Mouse (Mus musculus): ENCODE results near the gene Notch4. TPM values are rescaled to one million over a fixed set of nuclear protein-coding genes. Genes with fewer than 3 reads are reported as not detected.
"Not testable (repeated sequence)": the region's sequence is repeated elsewhere in the genome, so short reads cannot be mapped to it uniquely, and the experiment has no call there.

Notch4 gene
- 3.8 and 4.3 TPM in 2 replicates for polyA plus RNA-seq (2012; rRNA removed)

DNA sequence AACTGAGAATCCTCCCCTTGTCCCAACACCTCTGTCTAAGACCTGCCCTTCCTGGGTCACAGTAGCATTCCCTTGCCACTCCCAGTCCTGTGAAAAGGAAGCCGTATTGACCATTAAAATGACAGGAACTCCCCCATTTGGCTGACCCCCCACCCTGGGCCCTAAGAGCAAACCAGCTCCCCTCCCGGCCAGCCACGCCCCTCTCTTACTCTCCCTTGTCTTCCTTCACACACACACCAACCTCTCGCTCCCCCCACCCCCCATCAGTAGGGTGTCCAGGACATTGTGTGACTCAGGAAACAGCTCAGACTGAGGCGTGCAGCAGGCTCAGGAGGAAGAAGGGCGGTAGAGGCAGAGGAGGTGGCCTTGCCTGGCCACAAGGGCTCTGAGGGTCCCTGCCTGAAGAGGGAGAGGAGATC, at the start of gene Notch4:
Gene Notch4 (plus strand): TSS at position 266 of the 419 bp plus-strand sequence.
- Histone ChIP-seq H3K27ac (ENCODE audit: insufficient read depth, low read length) (peak within 1 kb of the TSS; percentile 33; the same call in 1 of the 2 replicates), H3K27me3 (ENCODE audit: control insufficient read depth, insufficient read depth, low read length) (no peaks in the 10 kb centered on the region), H3K4me1 (ENCODE audit: control insufficient read depth, insufficient read depth, low read length) (no peaks in the 10 kb centered on the region), H3K4me3 (replicated peaks; ENCODE audit: insufficient read depth, low read depth, low read length) (no peak within 1 kb of the TSS)
- no peak for DNase-seq
- WGBS = 28% methylated on average over 6 of the region's 6 CpGs
- TF ChIP-seq POLR2A (IDR thresholded peaks at IDR 0.05; ENCODE audit: borderline replicate concordance, insufficient read depth, low read length) = no peak
- no peak for TF ChIP-seq CTCF (IDR thresholded peaks at IDR 0.05; ENCODE audit: borderline replicate concordance, insufficient read depth, low read depth, low read length)

DNA sequence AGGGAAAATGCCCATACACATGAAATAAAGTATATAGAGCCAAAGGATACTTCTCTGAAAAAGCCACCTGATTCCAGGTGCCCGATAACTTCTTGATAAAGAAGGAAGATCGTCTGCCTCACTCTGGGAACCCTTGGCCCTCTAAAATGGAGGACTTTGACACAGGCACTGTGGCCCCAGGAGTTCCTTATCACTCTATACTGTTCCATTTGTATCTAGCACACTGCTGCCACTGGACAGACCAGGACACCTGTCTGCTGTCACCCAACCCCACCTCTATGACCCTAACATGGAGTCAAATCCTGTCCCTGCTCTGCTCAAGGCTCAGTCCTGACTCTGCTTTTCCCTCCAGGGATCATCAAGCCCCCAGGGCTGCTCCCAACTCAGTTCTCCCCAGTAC, 47.6 kb upstream of the Notch4 start:
- 63% methylated on average over 2 of the region's 2 CpGs for WGBS
- Histone ChIP-seq H3K27me3 (ENCODE audit: control insufficient read depth, insufficient read depth, low read length) (no peaks in the 10 kb centered on the region), H3K4me1 (ENCODE audit: control insufficient read depth, insufficient read depth, low read length) (no peaks in the 10 kb centered on the region), H3K27ac (ENCODE audit: insufficient read depth, low read length) (no peak overlapping the region), H3K4me3 (replicated peaks; ENCODE audit: insufficient read depth, low read depth, low read length) (no peak overlapping the region)
- TF ChIP-seq POLR2A (IDR thresholded peaks at IDR 0.05; ENCODE audit: borderline replicate concordance, insufficient read depth, low read length) = no peak
- TF ChIP-seq CTCF (IDR thresholded peaks at IDR 0.05; ENCODE audit: borderline replicate concordance, insufficient read depth, low read depth, low read length) = no peak
- DNase-seq = no peak

DNA sequence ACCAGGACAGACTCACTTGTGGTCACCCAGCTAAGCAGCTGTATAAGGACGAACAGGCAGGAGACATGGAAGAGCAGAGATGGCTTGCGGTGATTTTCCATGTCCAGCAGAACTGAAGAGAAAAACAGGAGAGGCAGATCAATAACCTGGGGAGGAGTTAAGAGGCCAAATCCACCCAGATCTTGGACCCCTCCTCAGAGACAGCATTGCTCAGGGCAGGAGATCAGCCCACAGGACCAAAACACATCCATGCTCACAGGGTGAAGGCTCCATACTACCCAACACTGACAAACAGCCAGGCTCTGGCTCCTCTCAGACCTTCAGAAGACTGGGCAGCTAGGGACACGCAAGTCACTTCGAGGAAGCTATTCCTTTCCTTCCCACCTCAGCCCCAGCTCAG, 46.8 kb upstream of the Notch4 start, which contains the start of gene Btnl6:
Gene Btnl6 (minus strand): TSS at position 101 of the 400 bp plus-strand sequence.
- Histone ChIP-seq H3K27me3 (ENCODE audit: control insufficient read depth, insufficient read depth, low read length) (no peaks in the 10 kb centered on the region), H3K4me1 (ENCODE audit: control insufficient read depth, insufficient read depth, low read length) (no peaks in the 10 kb centered on the region), H3K4me3 (replicated peaks; ENCODE audit: insufficient read depth, low read depth, low read length) (no peak within 1 kb of the TSS), H3K27ac (ENCODE audit: insufficient read depth, low read length) (no peak within 1 kb of the TSS)
- DNase-seq = no peak
- TF ChIP-seq POLR2A (IDR thresholded peaks at IDR 0.05; ENCODE audit: borderline replicate concordance, insufficient read depth, low read length) (no peak), CTCF (IDR thresholded peaks at IDR 0.05; ENCODE audit: borderline replicate concordance, insufficient read depth, low read depth, low read length) (no peak)
- WGBS = 85% methylated on average over 4 of the region's 4 CpGs

DNA sequence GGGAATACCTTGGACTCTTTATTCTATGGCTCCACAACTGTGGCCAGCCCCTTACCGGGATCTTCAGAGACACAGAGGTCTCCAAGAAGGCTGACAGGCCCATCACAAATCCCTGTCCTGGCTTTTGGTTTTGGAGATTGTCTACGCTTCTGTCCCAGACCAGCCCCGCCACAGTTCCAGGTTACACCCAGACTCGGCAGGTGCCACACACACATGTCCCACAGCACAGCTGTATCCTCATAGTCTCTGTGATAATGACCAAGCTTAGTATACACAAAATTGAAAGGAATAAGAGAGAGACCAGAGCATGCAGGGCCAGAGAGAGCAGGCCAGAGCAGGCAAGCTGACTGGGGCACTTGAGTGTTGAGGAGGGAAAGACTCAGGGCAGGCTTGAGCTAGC, 46.3 kb upstream of the Notch4 start:
- Histone ChIP-seq H3K27ac (ENCODE audit: insufficient read depth, low read length) (no peak overlapping the region), H3K4me1 (ENCODE audit: control insufficient read depth, insufficient read depth, low read length) (no peaks in the 10 kb centered on the region), H3K4me3 (replicated peaks; ENCODE audit: insufficient read depth, low read depth, low read length) (no peak overlapping the region), H3K27me3 (ENCODE audit: control insufficient read depth, insufficient read depth, low read length) (no peaks in the 10 kb centered on the region)
- 86% methylated on average over 4 of the region's 4 CpGs for WGBS
- no peak for DNase-seq
- TF ChIP-seq POLR2A (IDR thresholded peaks at IDR 0.05; ENCODE audit: borderline replicate concordance, insufficient read depth, low read length) = no peak
- no peak for TF ChIP-seq CTCF (IDR thresholded peaks at IDR 0.05; ENCODE audit: borderline replicate concordance, insufficient read depth, low read depth, low read length)

DNA sequence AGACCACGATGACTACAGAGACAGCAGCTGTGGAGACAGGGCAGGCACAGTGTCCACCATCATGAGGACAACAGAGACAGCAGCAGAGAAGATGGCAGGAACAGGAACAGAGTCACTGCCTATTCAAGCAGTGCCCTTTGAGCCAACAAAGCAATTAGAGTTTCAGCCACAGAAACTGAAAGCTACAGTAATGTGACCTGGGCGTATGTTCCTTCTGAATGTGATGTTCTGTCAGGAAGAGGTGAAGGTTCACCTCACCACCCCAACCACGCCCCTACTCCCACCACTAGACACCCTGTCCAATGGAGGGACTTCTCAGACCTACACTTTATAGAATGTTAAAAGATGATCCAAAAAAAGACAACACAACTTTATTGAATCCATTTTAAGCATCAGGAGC, 45.5 kb upstream of the Notch4 start:
- not testable (repeated sequence) for H3K27ac ChIP-seq (ENCODE audit: insufficient read depth, low read length); H3K4me1 ChIP-seq (ENCODE audit: control insufficient read depth, insufficient read depth, low read length); DNase-seq; H3K4me3 ChIP-seq (replicated peaks; ENCODE audit: insufficient read depth, low read depth, low read length); H3K27me3 ChIP-seq (ENCODE audit: control insufficient read depth, insufficient read depth, low read length)
- WGBS = 65% methylated on average over 3 of the region's 3 CpGs

DNA sequence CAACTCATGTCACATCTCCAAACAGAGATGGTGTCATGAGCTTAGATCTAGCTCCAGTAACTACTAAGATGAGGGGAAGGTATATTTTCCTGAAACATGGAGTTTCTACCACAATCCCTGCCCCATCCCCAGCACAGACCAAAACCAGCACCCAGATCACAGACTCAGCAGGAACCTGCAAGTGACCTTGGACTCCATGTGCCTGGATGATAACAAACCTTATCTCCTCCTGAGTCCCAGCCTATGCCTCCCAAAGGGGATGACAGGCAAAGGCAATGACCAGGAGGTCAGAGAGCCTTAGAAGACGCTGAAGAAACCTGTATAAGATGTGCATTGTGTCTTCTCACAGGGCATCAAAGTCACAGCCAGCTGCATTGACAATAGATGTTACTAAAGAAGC, 45.1 kb upstream of the Notch4 start:
- no peak overlapping the region for H3K27ac ChIP-seq (ENCODE audit: insufficient read depth, low read length)
- H3K4me1 ChIP-seq (ENCODE audit: control insufficient read depth, insufficient read depth, low read length) = no peaks in the 10 kb centered on the region
- no peak overlapping the region for H3K4me3 ChIP-seq (replicated peaks; ENCODE audit: insufficient read depth, low read depth, low read length)
- DNase-seq = no peak
- no peaks in the 10 kb centered on the region for H3K27me3 ChIP-seq (ENCODE audit: control insufficient read depth, insufficient read depth, low read length)
- 62% methylated on average over 1 of the region's 1 CpGs for WGBS
- TF ChIP-seq POLR2A (IDR thresholded peaks at IDR 0.05; ENCODE audit: borderline replicate concordance, insufficient read depth, low read length) (no peak), CTCF (IDR thresholded peaks at IDR 0.05; ENCODE audit: borderline replicate concordance, insufficient read depth, low read depth, low read length) (no peak)

DNA sequence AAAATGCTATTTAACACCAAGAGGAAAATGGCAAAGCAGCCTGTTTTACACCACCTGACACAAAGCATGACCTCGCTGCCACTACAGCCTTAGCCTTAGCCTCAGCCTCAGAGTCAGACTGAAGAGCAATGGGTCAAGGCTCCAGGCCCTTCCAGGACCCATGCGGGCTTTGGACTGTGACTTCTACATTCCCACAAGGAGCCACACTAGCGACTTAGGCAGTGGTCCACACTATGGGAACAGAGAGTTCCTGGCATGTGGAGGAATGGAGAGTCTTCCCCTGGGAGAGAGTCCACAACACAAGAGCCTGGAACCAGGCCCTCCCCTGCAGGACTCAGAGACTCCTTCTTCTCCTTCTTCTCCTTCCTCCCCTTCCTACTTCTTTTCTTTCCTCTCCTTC, 31.4 kb upstream of the Notch4 start:
- H3K27me3 ChIP-seq (ENCODE audit: control insufficient read depth, insufficient read depth, low read length) = no peaks in the 10 kb centered on the region
- TF ChIP-seq POLR2A (IDR thresholded peaks at IDR 0.05; ENCODE audit: borderline replicate concordance, insufficient read depth, low read length) (no peak), CTCF (IDR thresholded peaks at IDR 0.05; ENCODE audit: borderline replicate concordance, insufficient read depth, low read depth, low read length) (no peak)
- 77% methylated on average over 3 of the region's 3 CpGs for WGBS
- no peaks in the 10 kb centered on the region for H3K4me1 ChIP-seq (ENCODE audit: control insufficient read depth, insufficient read depth, low read length)
- H3K4me3 ChIP-seq (replicated peaks; ENCODE audit: insufficient read depth, low read depth, low read length) = no peak overlapping the region
- no peak for DNase-seq
- no peak overlapping the region for H3K27ac ChIP-seq (ENCODE audit: insufficient read depth, low read length)

DNA sequence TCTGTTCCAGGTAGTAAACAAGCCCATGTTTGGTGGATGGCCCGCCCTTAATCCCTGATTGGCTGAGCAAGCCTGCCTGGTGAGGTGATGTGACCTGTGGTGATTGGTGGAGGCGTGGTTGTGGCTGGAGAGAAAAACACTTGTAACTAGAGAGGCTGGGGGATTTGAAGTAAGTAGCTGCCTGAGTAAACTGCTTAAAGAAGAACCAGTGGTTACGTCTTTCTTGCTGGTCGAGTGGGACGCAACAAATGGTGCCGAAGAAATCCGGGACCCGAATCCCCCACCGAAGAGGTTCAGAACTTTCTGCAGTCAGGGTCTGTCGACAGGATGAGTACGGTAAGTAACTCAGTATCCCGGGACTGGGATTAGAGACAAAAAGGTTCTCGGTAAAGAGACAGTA, 20.5 kb upstream of the Notch4 start:
- not testable (repeated sequence) for H3K4me3 ChIP-seq (replicated peaks; ENCODE audit: insufficient read depth, low read depth, low read length); DNase-seq; H3K27me3 ChIP-seq (ENCODE audit: control insufficient read depth, insufficient read depth, low read length); H3K27ac ChIP-seq (ENCODE audit: insufficient read depth, low read length); H3K4me1 ChIP-seq (ENCODE audit: control insufficient read depth, insufficient read depth, low read length)
- WGBS = 93% methylated on average over 13 of the region's 13 CpGs

DNA sequence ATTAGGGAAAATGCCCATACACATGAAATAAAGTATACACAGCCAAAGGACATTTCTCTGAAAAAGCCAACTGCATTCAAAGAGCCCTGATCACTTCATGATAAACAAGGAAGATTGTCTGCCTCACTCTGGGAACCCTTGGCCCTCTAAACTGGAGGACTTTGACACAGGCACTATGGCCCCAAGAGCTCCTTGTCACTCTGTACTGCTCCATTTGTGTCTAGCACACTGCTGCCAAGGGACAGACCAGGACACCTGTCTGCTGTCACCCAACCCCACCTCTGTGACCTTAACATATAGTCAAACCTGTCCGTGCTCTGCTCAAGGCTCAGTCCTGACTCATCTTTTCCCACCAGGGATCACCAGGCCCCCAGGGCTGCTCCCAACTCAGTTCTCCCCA, 17.3 kb upstream of the Notch4 start:
- no peak overlapping the region for H3K4me3 ChIP-seq (replicated peaks; ENCODE audit: insufficient read depth, low read depth, low read length)
- DNase-seq = no peak
- H3K27ac ChIP-seq (ENCODE audit: insufficient read depth, low read length) = no peak overlapping the region
- no peaks in the 10 kb centered on the region for H3K27me3 ChIP-seq (ENCODE audit: control insufficient read depth, insufficient read depth, low read length)
- WGBS = 94% methylated on average over 1 of the region's 1 CpGs
- H3K4me1 ChIP-seq (ENCODE audit: control insufficient read depth, insufficient read depth, low read length) = no peaks in the 10 kb centered on the region
- TF ChIP-seq CTCF (IDR thresholded peaks at IDR 0.05; ENCODE audit: borderline replicate concordance, insufficient read depth, low read depth, low read length) = no peak
- no peak for TF ChIP-seq POLR2A (IDR thresholded peaks at IDR 0.05; ENCODE audit: borderline replicate concordance, insufficient read depth, low read length)

Measured in cerebellum, adult 2 months (tissue).